Mouse (Mus musculus) midbrain, embryonic 11.5 days (tissue): ENCODE data around the gene Pik3c2a. TPM values are rescaled to one million over a fixed set of nuclear protein-coding genes. Genes with fewer than 3 reads are reported as not detected.

Source experiments
- ATAC-seq: fragments of 200-750 bp; cut with Nextera tagmentation; 2 replicates; pipeline ENCODE4 v1.8.0; 2017; ENCODE audit warnings: moderate TSS enrichment, moderate library complexity; ENCODE audit not compliant: low FRiP score
- DNase-seq: peaks from one replicate; pipeline ENCODE4 v3.0.0; 2015; ENCODE audit warnings: low spot score; ENCODE audit errors: missing footprints
- H3K27ac ChIP-seq: fragments of 300-500 bp; sonication (generic); 2 replicates; pipeline ENCODE4 v1.5.1; 2014; ENCODE audit warnings: low read depth, low read length
- H3K27me3 ChIP-seq: fragments of 300-500 bp; sonication (generic); 2 replicates; pipeline ENCODE4 v1.6.1; 2014; ENCODE audit warnings: mild to moderate bottlenecking, low read length, moderate library complexity, mixed read lengths; ENCODE audit not compliant: control insufficient read depth, insufficient read depth
- H3K36me3 ChIP-seq: fragments of 300-500 bp; sonication (generic); 2 replicates; pipeline ENCODE4 v1.6.1; 2014; ENCODE audit warnings: mild to moderate bottlenecking, low read length, moderate library complexity, mixed read lengths; ENCODE audit not compliant: control insufficient read depth, insufficient read depth
- H3K4me1 ChIP-seq: fragments of 300-500 bp; sonication (generic); 2 replicates; pipeline ENCODE4 v1.6.1; 2014; ENCODE audit warnings: low read length; ENCODE audit not compliant: control insufficient read depth, insufficient read depth
- H3K4me2 ChIP-seq: fragments of 300-500 bp; sonication (generic); 2 replicates; pipeline ENCODE4 v1.6.1; 2014; ENCODE audit warnings: mild to moderate bottlenecking, moderate library complexity
- H3K4me3 ChIP-seq: fragments of 300-500 bp; sonication (generic); 2 replicates; pipeline ENCODE4 v1.5.1; 2014; ENCODE audit warnings: low read depth, low read length
- H3K9ac ChIP-seq: fragments of 300-500 bp; sonication (generic); 2 replicates; pipeline ENCODE4 v1.6.1; 2014; ENCODE audit warnings: low read length
- H3K9me3 ChIP-seq: fragments of 300-500 bp; sonication (generic); 2 replicates; pipeline ENCODE4 v1.6.1; 2016; ENCODE audit warnings: low read length; ENCODE audit not compliant: control insufficient read depth
- WGBS: fragments of 180-500 bp; shearing (Covaris S2); extraction: QIAGEN DNeasy Blood & Tissue Kit; methylation state at CpG from one replicate; pipeline ENCODE4 v1.1.7; 2014; 5-methylcytosine and 5-hydroxymethylcytosine counted together
- polyA plus RNA-seq: library from polyadenylated mRNA; unstranded; fragments of >200 nt; fragmentation: Nextera tagmentation; extraction: Ambion mirVana; gene quantifications from 2 replicates; pipeline ENCODE4 v1.2.1, GENCODE M21; 2014

Pik3c2a gene
- polyA plus RNA-seq, 1 experiment from 2014 or later, result 26.3 TPM

GRCm38 (mm10) chr7:116309456-116309855 is 133.8 kb downstream of the Pik3c2a start:
- peaks cover 19% of the 10 kb centered on the region for H3K4me1 ChIP-seq
- no peak for ATAC-seq
- DNase-seq, result no peak
- no peaks in the 10 kb centered on the region for H3K27me3 ChIP-seq
- no peaks in the 10 kb centered on the region for H3K36me3 ChIP-seq
- peak overlapping the region; percentile 14; the same call in 1 of the 2 replicates for H3K4me2 ChIP-seq
- H3K9me3 ChIP-seq, result no peaks in the 10 kb centered on the region
- no peak overlapping the region for H3K27ac ChIP-seq
- H3K9ac ChIP-seq, result 0 out of 2 replicates have a peak overlapping the region, but pooled peaks have one; percentile 33
- no peak overlapping the region for H3K4me3 ChIP-seq
- 19% methylated on average over 9 of the region's 9 CpGs for WGBS

- Histone ChIP-seq H3K4me2 (peak overlapping the region; percentile 79), H3K4me1 (peaks cover 19% of the 10 kb centered on the region), H3K9me3 (no peaks in the 10 kb centered on the region), H3K27ac (no peak overlapping the region), H3K36me3 (no peaks in the 10 kb centered on the region), H3K9ac (peak overlapping the region; percentile 53), H3K4me3 (peak overlapping the region; percentile 75), H3K27me3 (no peaks in the 10 kb centered on the region)
- no peak for DNase-seq
- WGBS, result 1% methylated on average over 15 of the region's 16 CpGs
- peak; percentile 23; the same call in 1 of the 2 replicates for ATAC-seq
Observed at GRCm38 (mm10) chr7:116308632-116308991, 134.6 kb downstream of the Pik3c2a start.

- peaks cover 19% of the 10 kb centered on the region for H3K4me1 ChIP-seq
- peak; percentile 97 for DNase-seq
- WGBS, result under 1% methylated on average over 61 of the region's 65 CpGs
- peak within 1 kb of the TSS; percentile 75 for H3K4me3 ChIP-seq
- no peaks in the 10 kb centered on the region for H3K9me3 ChIP-seq
- H3K27ac ChIP-seq, result peak within 1 kb of the TSS; percentile 57
- peak within 1 kb of the TSS; percentile 79 for H3K4me2 ChIP-seq
- H3K36me3 ChIP-seq, result no peaks in the 10 kb centered on the region
- no peaks in the 10 kb centered on the region for H3K27me3 ChIP-seq
- peak within 1 kb of the TSS; percentile 80 for H3K9ac ChIP-seq
- peak; percentile 82 for ATAC-seq
Observed at GRCm38 (mm10) chr7:116307871-116308631, 135.2 kb downstream of the Pik3c2a start, which contains the start of gene Plekha7. Gene Plekha7 (minus strand): TSS chr7:116308376.

- H3K27ac ChIP-seq, result peak overlapping the region; percentile 57
- under 1% methylated on average over 58 of the region's 63 CpGs for WGBS
- DNase-seq, result no peak
- peak; percentile 86 for ATAC-seq
- no peaks in the 10 kb centered on the region for H3K27me3 ChIP-seq
- peak overlapping the region; percentile 75 for H3K4me3 ChIP-seq
- H3K9me3 ChIP-seq, result no peaks in the 10 kb centered on the region
- peak overlapping the region; percentile 80 for H3K9ac ChIP-seq
- H3K36me3 ChIP-seq, result no peaks in the 10 kb centered on the region
- H3K4me2 ChIP-seq, result peak overlapping the region; percentile 79
- peaks cover 19% of the 10 kb centered on the region for H3K4me1 ChIP-seq
Observed at GRCm38 (mm10) chr7:116307099-116307870, 136.0 kb downstream of the Pik3c2a start.

- no peak for DNase-seq
- WGBS, result 13% methylated on average over 5 of the region's 5 CpGs
- H3K9ac ChIP-seq, result peak overlapping the region; percentile 80; the same call in 1 of the 2 replicates
- H3K4me1 ChIP-seq, result peaks cover 19% of the 10 kb centered on the region
- peak overlapping the region; percentile 75 for H3K4me3 ChIP-seq
- H3K9me3 ChIP-seq, result no peaks in the 10 kb centered on the region
- no peaks in the 10 kb centered on the region for H3K27me3 ChIP-seq
- ATAC-seq, result no peak
- peak overlapping the region; percentile 79 for H3K4me2 ChIP-seq
- no peak overlapping the region for H3K27ac ChIP-seq
- H3K36me3 ChIP-seq, result no peaks in the 10 kb centered on the region
Observed at GRCm38 (mm10) chr7:116306601-116307000, 136.6 kb downstream of the Pik3c2a start.

- H3K27me3 ChIP-seq, result no peaks in the 10 kb centered on the region
- no peak overlapping the region for H3K4me2 ChIP-seq
- ATAC-seq (no peak), DNase-seq (no peak)
- no peaks in the 10 kb centered on the region for H3K9me3 ChIP-seq
- WGBS, result 98% methylated on average over 5 of the region's 5 CpGs
- no peak overlapping the region for H3K27ac ChIP-seq
- no peaks in the 10 kb centered on the region for H3K36me3 ChIP-seq
- H3K9ac ChIP-seq, result no peak overlapping the region
- H3K4me1 ChIP-seq, result peaks cover 14% of the 10 kb centered on the region
- no peak overlapping the region for H3K4me3 ChIP-seq
Observed at GRCm38 (mm10) chr7:116301661-116302311, 141.5 kb downstream of the Pik3c2a start.

GRCm38 (mm10) chr7:116301144-116301543 is 142.1 kb downstream of the Pik3c2a start:
- ATAC-seq (no peak), DNase-seq (no peak)
- no peaks in the 10 kb centered on the region for H3K9me3 ChIP-seq
- no peaks in the 10 kb centered on the region for H3K36me3 ChIP-seq
- no peak overlapping the region for H3K4me3 ChIP-seq
- no peak overlapping the region for H3K9ac ChIP-seq
- peaks cover 8% of the 10 kb centered on the region for H3K4me1 ChIP-seq
- H3K27me3 ChIP-seq, result no peaks in the 10 kb centered on the region
- 86% methylated on average over 4 of the region's 4 CpGs for WGBS
- H3K27ac ChIP-seq, result no peak overlapping the region
- H3K4me2 ChIP-seq, result no peak overlapping the region

GRCm38 (mm10) chr7:116298851-116299250 is 144.4 kb downstream of the Pik3c2a start:
- no peaks in the 10 kb centered on the region for H3K36me3 ChIP-seq
- H3K27me3 ChIP-seq, result no peaks in the 10 kb centered on the region
- DNase-seq (no peak), ATAC-seq (no peak)
- H3K4me2 ChIP-seq, result no peak overlapping the region
- H3K9ac ChIP-seq, result no peak overlapping the region
- H3K9me3 ChIP-seq, result no peaks in the 10 kb centered on the region
- peaks cover 3% of the 10 kb centered on the region; the same call in 1 of the 2 replicates for H3K4me1 ChIP-seq
- H3K27ac ChIP-seq, result no peak overlapping the region
- H3K4me3 ChIP-seq, result no peak overlapping the region
- WGBS, result 94% methylated on average over 2 of the region's 2 CpGs
